Comparison of ENCODE assay signal across 8 mouse cellular contexts in genomic region chr11:97476334-97477095, GRCm38 (mm10). TPM values are rescaled to one million over a fixed set of nuclear protein-coding genes. Genes with fewer than 3 reads are reported as not detected.
DNase-seq lines count a peak whose midpoint lies in the region; ATAC-seq lines count a peak whose summit lies in the region.

No protein-coding gene starts in this region.

- ATAC-seq in hematopoietic stem cell, adult 5-6 weeks (replicated peaks in 1 of 2; ENCODE audit: insufficient read depth in 1 of 2, low FRiP score in 2 of 2, low TSS enrichment in 1 of 2, low read depth in 1 of 2, poor library complexity in 2 of 2, severe bottlenecking in 2 of 2) = peak; percentile 58 to 73; a peak in 3 of 4 replicates

- no peaks in the 10 kb centered on the region for H3K27me3 ChIP-seq in heart, embryonic 10.5 days (ENCODE audit: insufficient read depth, poor library complexity, severe bottlenecking)
- H3K27me3 ChIP-seq in embryonic facial prominence, embryonic 10.5 days (replicated peaks; ENCODE audit: low read depth, poor library complexity, severe bottlenecking) = no peaks in the 10 kb centered on the region

- no peak overlapping the region for H3K4me3 ChIP-seq in heart, embryonic 10.5 days
- H3K4me3 ChIP-seq in embryonic facial prominence, embryonic 10.5 days = no peak overlapping the region

- peaks cover 5% of the 10 kb centered on the region for H3K4me1 ChIP-seq in heart, embryonic 10.5 days
- H3K4me1 ChIP-seq in embryonic facial prominence, embryonic 10.5 days = peaks cover 3% of the 10 kb centered on the region; the same call in 1 of the 2 replicates

- DNase-seq in heart, adult 11 months = peak; percentile 90
- DNase-seq in heart, embryonic 10.5 days (ENCODE audit: low spot score) = no peak
- DNase-seq in ZHBTc4 (ENCODE audit: low read depth, low spot score) = peak; percentile 88
- peak; percentile 75 for DNase-seq in embryonic facial prominence, embryonic 10.5 days (ENCODE audit: low spot score)
- peak; percentile 59 to 78 for DNase-seq in left cerebral cortex, adult 18-20 months (ENCODE audit: low spot score in 2 of 2)
- peak; percentile 89 for DNase-seq in mesoderm, embryonic 11.5 days (ENCODE audit: low read depth, low spot score)
- DNase-seq in spleen, postnatal 10 days (ENCODE audit: low spot score in 2 of 2) = peak; percentile 40 to 80

- H3K36me3 ChIP-seq in heart, embryonic 10.5 days = peaks cover 98% of the 10 kb centered on the region
- H3K36me3 ChIP-seq in embryonic facial prominence, embryonic 10.5 days (replicated peaks) = peaks cover 87% of the 10 kb centered on the region

- WGBS in heart, embryonic 10.5 days = 69% methylated on average over 8 of the region's 8 CpGs
- 66% methylated on average over 8 of the region's 8 CpGs for WGBS in embryonic facial prominence, embryonic 10.5 days

- no peaks in the 10 kb centered on the region for H3K9me3 ChIP-seq in heart, embryonic 10.5 days
- no peaks in the 10 kb centered on the region for H3K9me3 ChIP-seq in embryonic facial prominence, embryonic 10.5 days

- no peak overlapping the region for H3K27ac ChIP-seq in heart, embryonic 10.5 days
- H3K27ac ChIP-seq in embryonic facial prominence, embryonic 10.5 days (replicated peaks) = 0 out of 2 replicates have a peak overlapping the region, but pooled peaks have one; percentile 1

RNA-seq across cellular contexts. Expression of gene 4933428G20Rik, which starts 23.6 kb away (rescaled TPM):
- 1.3 TPM in 2 replicates for polyA plus RNA-seq in heart, embryonic 10.5 days (2016; fragmentation: Nextera tagmentation; extraction: Ambion mirVana)
- 0.35 and 0.54 TPM in 2 replicates for polyA plus RNA-seq in embryonic facial prominence, embryonic 10.5 days (2016; fragmentation: Nextera tagmentation; extraction: Ambion mirVana)
- total RNA-seq in hematopoietic stem cell, adult 5-6 weeks (2017) = not detected in 2 replicates
- total RNA-seq in left cerebral cortex, adult 18-20 months (2021) = not detected
